Comparison of ENCODE assay signal across 8 mouse cellular contexts in the genomic region with DNA sequence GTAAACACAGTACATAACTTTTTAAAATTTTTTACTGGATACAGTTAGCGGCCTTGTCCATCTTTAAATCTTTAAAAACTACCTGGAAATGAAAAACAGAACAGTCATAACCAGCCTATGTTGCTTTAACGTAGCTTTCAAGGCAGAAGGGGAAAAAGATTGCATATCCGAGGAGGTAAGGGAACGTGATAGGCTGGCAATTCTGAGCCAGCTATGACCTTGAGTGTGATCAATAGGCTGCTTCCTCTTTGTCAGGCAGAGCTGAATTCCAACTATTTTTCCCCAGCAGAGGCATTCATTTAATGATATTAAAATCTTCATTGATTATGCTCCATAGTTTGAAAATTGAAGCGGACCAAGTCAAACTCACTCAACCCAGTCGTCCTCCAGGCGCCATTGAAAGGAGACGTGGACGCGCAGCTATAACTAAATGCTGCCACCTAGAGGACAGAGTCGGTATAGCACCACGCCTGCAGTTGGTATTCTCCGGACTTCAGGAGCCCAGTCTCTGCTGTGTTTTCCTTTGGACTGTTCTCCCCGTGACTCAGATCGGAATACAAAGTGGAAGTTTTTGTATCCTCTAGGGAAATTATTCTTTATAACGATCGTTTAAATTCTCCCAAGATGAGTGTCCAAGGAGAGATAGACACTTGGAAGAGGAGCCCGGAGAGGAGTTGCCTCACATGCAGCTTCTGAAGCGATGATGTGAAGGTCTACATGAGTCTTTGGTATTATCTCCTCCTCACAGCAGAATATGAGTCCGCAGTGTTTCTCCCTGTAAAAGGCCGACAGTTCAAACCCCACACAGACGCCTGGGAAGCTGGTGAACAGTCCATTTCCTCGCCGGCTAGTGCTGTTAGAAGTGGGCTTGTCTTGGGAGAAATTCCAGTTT.
A peak's percentile ranks its signal among the peaks of the same experiment; 100 is the strongest.
DNase-seq lines count a peak whose midpoint lies in the region; ATAC-seq lines count a peak whose summit lies in the region.

No protein-coding gene starts in this region.

- WGBS in hindbrain, embryonic 16.5 days, result 25% methylated on average over 24 of the region's 24 CpGs

- H3K9me3 ChIP-seq in hindbrain, embryonic 16.5 days (ENCODE audit: control insufficient read depth, low read length), result no peaks in the 10 kb centered on the region

- H3K27me3 ChIP-seq in hindbrain, embryonic 16.5 days (replicated peaks; ENCODE audit: control insufficient read depth, insufficient read depth, low read length), result no peaks in the 10 kb centered on the region

- peaks cover 7% of the 10 kb centered on the region for H3K4me1 ChIP-seq in hindbrain, embryonic 16.5 days (ENCODE audit: control insufficient read depth, insufficient read depth, low read depth, low read length)

- 0 out of 2 replicates have a peak overlapping the region, but pooled peaks have one; percentile 5 for H3K4me3 ChIP-seq in hindbrain, embryonic 16.5 days (ENCODE audit: low read length)

- H3K9ac ChIP-seq in hindbrain, embryonic 16.5 days (ENCODE audit: low read depth, low read length), result no peak overlapping the region

- peak overlapping the region; percentile 46 for H3K4me2 ChIP-seq in hindbrain, embryonic 16.5 days (ENCODE audit: low read length)

- no peaks in the 10 kb centered on the region for H3K36me3 ChIP-seq in hindbrain, embryonic 16.5 days (ENCODE audit: control insufficient read depth, insufficient read depth, low read length)

- no peak overlapping the region for H3K27ac ChIP-seq in hindbrain, embryonic 16.5 days (ENCODE audit: low read depth, low read length)

- ATAC-seq in hindbrain, embryonic 16.5 days, result peak; percentile 87

- DNase-seq in R1 (ENCODE audit: low read depth, low spot score), result peak; percentile 76
- peak; percentile 95 to 97 for DNase-seq in cerebellum, postnatal 25 days
- peak; percentile 90 for DNase-seq in gastrocnemius, adult 18-20 months (ENCODE audit: low spot score)
- DNase-seq in left cerebral cortex, adult 11 months (ENCODE audit: low spot score), result peak; percentile 59
- DNase-seq in lung, postnatal 4 days, result peak; percentile 67 to 89
- DNase-seq in right cerebral cortex, adult 18-20 months, result peak; percentile 78
- DNase-seq in urinary bladder, adult 2 months (ENCODE audit: low spot score), result peak; percentile 65
